Mouse (Mus musculus): ENCODE data around the gene Crym.

The Crym gene

DNA sequence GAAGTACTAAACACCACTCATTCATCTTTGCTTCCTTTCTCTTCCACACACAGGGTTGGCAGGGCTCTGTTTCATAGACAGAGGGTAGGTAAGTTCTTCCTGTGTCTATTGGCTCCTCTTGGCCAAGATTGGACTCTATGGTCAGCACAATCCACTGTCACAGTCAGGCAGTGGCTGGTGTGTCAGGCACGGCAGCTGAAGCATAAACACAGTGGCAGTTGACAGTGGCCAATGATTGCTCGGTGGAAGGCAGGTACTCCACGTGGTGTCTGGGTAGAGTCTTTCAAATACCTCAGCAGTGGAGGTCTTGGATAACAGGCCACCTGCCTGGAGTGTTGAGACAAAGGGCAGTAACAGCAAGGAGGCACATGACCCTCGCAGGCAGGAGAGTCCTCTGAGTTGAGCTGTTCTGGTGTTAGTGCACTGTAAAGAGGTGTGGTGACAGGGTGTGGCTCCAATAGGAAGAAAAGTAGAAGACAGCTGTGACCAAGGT lies 43.7 kb downstream of the Crym start:
- no peak for DNase-seq (ENCODE audit: low spot score)

DNA sequence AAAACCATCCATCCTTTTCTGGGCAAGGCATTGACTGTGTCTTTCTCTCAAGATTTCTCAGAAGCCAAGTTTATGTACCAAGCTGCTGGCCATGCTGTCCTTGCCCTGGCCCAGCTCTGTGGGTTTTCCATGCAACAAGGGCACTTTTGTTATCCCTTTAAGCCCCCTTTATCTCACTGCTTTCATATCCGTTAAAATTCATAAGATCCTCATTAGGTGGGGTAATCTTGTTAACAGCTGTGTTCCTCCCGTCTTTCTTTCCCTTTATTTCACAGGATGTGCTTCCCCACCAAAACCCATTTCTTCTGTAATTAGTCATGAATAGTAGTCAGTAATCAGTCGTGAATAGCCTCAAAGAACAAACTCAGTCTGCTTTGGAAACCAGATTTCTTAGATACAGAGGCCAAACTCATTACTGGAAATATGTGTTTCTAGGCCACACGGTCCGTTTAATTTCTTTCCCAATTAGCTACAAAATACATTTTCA lies 44.3 kb downstream of the Crym start:
- DNase-seq (ENCODE audit: low spot score) = no peak

DNA sequence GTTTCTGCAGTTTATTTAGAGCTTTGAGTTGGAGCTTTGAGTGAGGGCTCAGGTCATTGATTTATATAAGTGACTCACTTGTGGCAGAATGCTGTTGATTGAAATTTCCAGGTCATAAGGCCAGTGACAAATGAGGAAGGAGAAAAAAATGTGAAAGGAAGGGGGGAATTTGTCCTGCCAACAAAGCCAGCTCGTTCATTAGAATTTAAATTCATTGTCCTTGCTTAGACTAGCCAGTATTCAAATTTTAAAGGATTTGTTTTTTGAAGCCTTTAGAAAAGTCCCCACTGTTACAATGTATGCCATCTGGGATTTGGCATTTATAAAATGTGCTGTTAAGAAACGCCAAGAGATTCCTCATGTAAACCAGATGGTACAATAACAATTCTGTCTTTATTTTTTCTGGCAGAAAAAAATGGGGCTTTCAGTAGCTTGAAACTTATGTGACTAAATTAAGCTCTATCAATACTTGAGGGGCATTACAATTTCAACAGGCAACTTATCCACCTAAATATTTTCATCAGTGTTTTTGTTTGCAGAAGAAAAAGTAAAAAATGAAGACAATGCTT lies 45.0 kb downstream of the Crym start:
- peak; percentile 34 for DNase-seq (ENCODE audit: low spot score)

DNA sequence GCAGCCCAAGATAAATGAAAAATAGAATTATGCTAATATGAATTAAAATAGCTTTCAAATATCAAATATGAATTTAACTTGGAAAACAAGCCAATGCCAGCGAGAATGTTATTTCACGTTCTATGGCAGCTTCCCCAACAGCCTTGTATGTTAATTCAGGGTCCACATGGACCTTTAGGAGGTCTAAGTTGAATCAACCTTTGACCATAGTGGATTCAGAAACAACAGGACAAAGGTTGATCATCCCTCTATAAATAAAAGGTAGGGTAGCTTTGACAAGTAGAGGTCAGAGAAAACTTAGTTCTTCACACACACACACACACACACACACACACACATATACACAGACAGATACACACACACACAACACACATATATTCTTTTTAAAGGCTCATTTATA lies 51.0 kb downstream of the Crym start:
- DNase-seq (ENCODE audit: low spot score) = no peak

DNA sequence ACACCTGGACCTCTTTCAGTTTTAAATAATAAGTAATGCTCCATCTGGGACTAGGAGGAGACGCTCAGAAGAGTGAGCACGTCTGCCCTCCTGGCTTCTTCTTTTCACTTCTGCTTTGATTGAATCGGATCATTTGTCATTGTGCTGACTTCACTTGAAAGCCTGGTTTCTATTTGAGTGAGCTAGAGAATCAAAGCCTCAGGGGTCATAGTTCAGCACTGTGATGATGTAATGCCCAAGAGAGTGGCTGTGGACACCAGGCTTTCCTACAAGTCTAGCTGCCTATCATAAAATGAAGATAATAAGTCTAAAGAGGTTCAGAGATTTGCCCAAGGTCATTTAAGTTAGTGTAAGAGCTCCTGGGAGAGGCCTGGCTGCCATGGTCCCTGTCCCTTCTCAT lies 51.7 kb downstream of the Crym start:
- no peak for DNase-seq (ENCODE audit: low spot score)

- no peak for DNase-seq (ENCODE audit: low spot score)
Measured at GRCm38 (mm10) chr7:120145191-120145590, 56.7 kb downstream of the Crym start, which contains the start of gene Zp2. TSS of gene Zp2 (minus strand) at chr7:120145291.

GRCm38 (mm10) chr7:120142743-120143142 lies 59.2 kb downstream of the Crym start:
- DNase-seq (ENCODE audit: low spot score) = no peak

Measured in layer of hippocampus, adult 11-12 months (tissue).